ENCODE assay signal across 13 mouse cellular contexts in the genomic region with DNA sequence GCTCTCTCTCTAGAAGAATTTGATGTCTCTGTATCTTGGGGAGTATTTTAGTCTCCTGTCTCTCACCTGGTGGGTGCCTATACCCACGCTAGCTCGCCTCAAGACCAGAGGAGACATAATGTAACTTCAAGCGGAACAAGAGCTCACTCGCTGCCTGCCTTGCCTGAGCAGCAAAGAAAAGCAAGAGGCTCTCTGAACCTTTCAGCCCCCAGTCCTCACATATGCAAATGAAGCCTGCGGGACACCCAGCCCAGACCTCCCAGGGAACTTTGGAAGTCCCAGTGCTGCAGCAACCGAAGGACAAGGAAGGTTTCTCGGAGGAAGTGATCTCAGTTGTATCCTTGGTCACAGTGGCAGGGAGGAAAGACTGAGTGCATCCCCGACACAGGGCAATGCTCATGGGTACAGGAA. TPM values are rescaled to one million over a fixed set of nuclear protein-coding genes. Genes with fewer than 3 reads are reported as not detected.
A peak's percentile ranks its signal among the peaks of the same experiment; 100 is the strongest.
DNase-seq lines count a peak whose midpoint lies in the region; ATAC-seq and TF ChIP-seq lines count a peak whose summit lies in the region.
"Had no signal": no experiment of that assay in that cellular context is flagged by ENCODE, and none has a peak within 500 bp of the region (broad histone marks: within the 10 kb centered on the region; RNA-seq: fewer than 3 reads in every experiment).

No protein-coding gene starts in this region.

- no peaks in the 10 kb centered on the region for H3K36me3 ChIP-seq in midbrain, embryonic 10.5 days
- H3K36me3 ChIP-seq in midbrain, embryonic 15.5 days (replicated peaks): no peaks in the 10 kb centered on the region
- H3K36me3 ChIP-seq in neural tube, embryonic 13.5 days: no peaks in the 10 kb centered on the region
- H3K36me3 ChIP-seq: hindbrain, embryonic 13.5 days had no signal

- H3K27ac ChIP-seq in gastrocnemius, adult 2 months: no peak overlapping the region
- peak overlapping the region; percentile 78 for H3K27ac ChIP-seq in midbrain, embryonic 10.5 days (replicated peaks)
- no peak overlapping the region for H3K27ac ChIP-seq in midbrain, embryonic 15.5 days
- no peak overlapping the region for H3K27ac ChIP-seq in neural tube, embryonic 13.5 days (replicated peaks)
- H3K27ac ChIP-seq: hindbrain, embryonic 13.5 days had no signal

- intact Hi-C loops in gastrocnemius, adult 2 months (cut with DNase I): no loop called here
- intact Hi-C loops in gastrocnemius, postnatal 14 days (cut with DNase I; ENCODE audit: low total_unique reads): no loop called here

- no peak overlapping the region for H3K4me3 ChIP-seq in gastrocnemius, adult 2 months
- peak overlapping the region; percentile 38 for H3K4me3 ChIP-seq in midbrain, embryonic 10.5 days
- H3K4me3 ChIP-seq in midbrain, embryonic 15.5 days: no peak overlapping the region
- H3K4me3 ChIP-seq in neural tube, embryonic 13.5 days: no peak overlapping the region
- H3K4me3 ChIP-seq: hindbrain, embryonic 13.5 days had no signal

- DNase-seq in gastrocnemius, adult 2 months: peak; percentile 10
- no peak for DNase-seq in gastrocnemius, postnatal 14 days
- peak; percentile 63 for DNase-seq in midbrain, embryonic 10.5 days (ENCODE audit: low spot score)
- peak; percentile 49 for DNase-seq in embryo, embryonic 11 days
- no peak for DNase-seq in thymus, postnatal 25 days
- no peak for DNase-seq in cerebellum, postnatal 25 days
- DNase-seq: cerebellum, postnatal 10 days; lung, adult 18-20 months; thymus, postnatal 14 days had no signal

- no peak for ATAC-seq in midbrain, embryonic 15.5 days (replicated peaks)
- no peak for ATAC-seq in neural tube, embryonic 13.5 days (ENCODE audit: low read depth)
- ATAC-seq: activated CD4-positive, CD25-positive, alpha-beta regulatory T cell, adult 4 months had no signal

- H3K9me3 ChIP-seq in midbrain, embryonic 10.5 days (replicated peaks): no peaks in the 10 kb centered on the region
- no peaks in the 10 kb centered on the region for H3K9me3 ChIP-seq in midbrain, embryonic 15.5 days
- H3K9me3 ChIP-seq in neural tube, embryonic 13.5 days: no peaks in the 10 kb centered on the region
- H3K9me3 ChIP-seq: hindbrain, embryonic 13.5 days had no signal

- peaks cover 67% of the 10 kb centered on the region for H3K4me1 ChIP-seq in midbrain, embryonic 10.5 days
- H3K4me1 ChIP-seq in midbrain, embryonic 15.5 days: peaks cover 34% of the 10 kb centered on the region
- peaks cover 57% of the 10 kb centered on the region for H3K4me1 ChIP-seq in neural tube, embryonic 13.5 days (replicated peaks)

- H3K9ac ChIP-seq in midbrain, embryonic 15.5 days: no peak overlapping the region
- no peak overlapping the region for H3K9ac ChIP-seq in neural tube, embryonic 13.5 days
- H3K9ac ChIP-seq: hindbrain, embryonic 13.5 days had no signal

- WGBS in midbrain, embryonic 10.5 days: 4% methylated on average over 8 of the region's 8 CpGs
- WGBS in midbrain, embryonic 15.5 days: 9% methylated on average over 8 of the region's 8 CpGs
- WGBS in neural tube, embryonic 13.5 days: 9% methylated on average over 8 of the region's 8 CpGs

- H3K4me2 ChIP-seq in midbrain, embryonic 15.5 days: no peak overlapping the region
- 0 out of 2 replicates have a peak overlapping the region, but pooled peaks have one; percentile 9 for H3K4me2 ChIP-seq in neural tube, embryonic 13.5 days
- H3K4me2 ChIP-seq: hindbrain, embryonic 13.5 days had no signal

- H3K27me3 ChIP-seq in midbrain, embryonic 10.5 days (ENCODE audit: low read depth, poor library complexity, severe bottlenecking): peaks cover 39% of the 10 kb centered on the region
- H3K27me3 ChIP-seq in midbrain, embryonic 15.5 days (replicated peaks): peaks cover 4% of the 10 kb centered on the region; the same call in 1 of the 2 replicates
- H3K27me3 ChIP-seq in neural tube, embryonic 13.5 days: peaks cover 3% of the 10 kb centered on the region; the same call in 1 of the 2 replicates

- no peak for TF ChIP-seq CTCF in gastrocnemius, adult 2 months (IDR thresholded peaks at IDR 0.05)

RNA-seq across cellular contexts. Expression of gene Zbtb34, which starts 8.4 kb away (rescaled TPM):
- total RNA-seq in gastrocnemius, adult 2 months (2021): 1 to 10 TPM; 3.0 to 3.4 TPM
- total RNA-seq in gastrocnemius, postnatal 14 days (2021): 1 to 10 TPM; 6.4 to 8.5 TPM
- 6.1 and 7.4 TPM in 2 replicates for polyA plus RNA-seq in midbrain, embryonic 10.5 days (2016; fragmentation: Nextera tagmentation; extraction: Ambion mirVana)
- polyA plus RNA-seq in midbrain, embryonic 15.5 days (2015; fragmentation: Nextera tagmentation; extraction: Ambion mirVana): 7.7 and 8.7 TPM in 2 replicates
- 7.3 and 8.7 TPM in 2 replicates for polyA plus RNA-seq in neural tube, embryonic 13.5 days (2015; fragmentation: Nextera tagmentation; extraction: Ambion mirVana)

RNA-seq across cellular contexts. Expression of gene Zbtb43, which starts 28.9 kb away (rescaled TPM):
- 10 to 100 TPM; 13.6 to 14.3 TPM for total RNA-seq in gastrocnemius, adult 2 months (2021)
- 10 to 100 TPM; 14.6 to 17.4 TPM for total RNA-seq in gastrocnemius, postnatal 14 days (2021)
- 20.3 and 25.3 TPM in 2 replicates for polyA plus RNA-seq in midbrain, embryonic 10.5 days (2016; fragmentation: Nextera tagmentation; extraction: Ambion mirVana)
- 25.2 and 28.4 TPM in 2 replicates for polyA plus RNA-seq in midbrain, embryonic 15.5 days (2015; fragmentation: Nextera tagmentation; extraction: Ambion mirVana)
- polyA plus RNA-seq in neural tube, embryonic 13.5 days (2015; fragmentation: Nextera tagmentation; extraction: Ambion mirVana): 23.6 and 24.3 TPM in 2 replicates

Comparison
In these comparisons a context has a peak if more than half of its experiments do, and no peak if none do; other contexts are left out.
1. DNase-seq: peak in gastrocnemius, adult 2 months (single experiment), midbrain, embryonic 10.5 days (single experiment) and embryo, embryonic 11 days (single experiment); none in gastrocnemius, postnatal 14 days (single experiment), thymus, postnatal 25 days (single experiment) and cerebellum, postnatal 25 days (0 of 2).